Mouse (Mus musculus): ENCODE data around the gene Rnase2a. TPM values are rescaled to one million over a fixed set of nuclear protein-coding genes. Genes with fewer than 3 reads are reported as not detected.
"Not testable (repeated sequence)": the region's sequence is repeated elsewhere in the genome, so short reads cannot be mapped to it uniquely, and the experiment has no call there.

Rnase2a gene
- not detected in 2 replicates for polyA plus RNA-seq (2015; fragmentation: Nextera tagmentation; extraction: Ambion mirVana)

DNA sequence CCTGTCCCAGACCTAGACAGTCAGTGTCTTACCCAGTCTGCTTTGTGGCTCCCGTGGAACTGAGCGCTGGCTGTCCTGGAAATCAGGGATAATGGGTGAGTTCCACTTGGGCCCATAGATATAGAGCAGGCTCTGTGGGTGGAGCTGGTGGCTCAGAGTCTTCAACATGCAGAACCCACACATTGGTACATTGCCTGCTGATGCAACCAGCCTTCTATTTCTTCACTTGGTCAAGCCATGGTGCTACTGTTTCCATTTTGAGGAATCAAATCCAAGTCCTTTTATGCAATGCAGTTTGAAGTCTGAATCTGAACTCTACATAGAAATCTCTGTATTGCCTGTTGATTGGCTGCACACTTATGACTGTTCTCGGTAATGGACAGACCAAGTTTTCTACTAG, at the start of gene Rnase2a:
Gene Rnase2a, minus strand, starts transcription at position 72 of the 400 bp plus-strand sequence.
- no peak for ATAC-seq
- no peak within 1 kb of the TSS for H3K27ac ChIP-seq (ENCODE audit: low read depth, low read length)
- 96% methylated on average over 3 of the region's 3 CpGs for WGBS

DNA sequence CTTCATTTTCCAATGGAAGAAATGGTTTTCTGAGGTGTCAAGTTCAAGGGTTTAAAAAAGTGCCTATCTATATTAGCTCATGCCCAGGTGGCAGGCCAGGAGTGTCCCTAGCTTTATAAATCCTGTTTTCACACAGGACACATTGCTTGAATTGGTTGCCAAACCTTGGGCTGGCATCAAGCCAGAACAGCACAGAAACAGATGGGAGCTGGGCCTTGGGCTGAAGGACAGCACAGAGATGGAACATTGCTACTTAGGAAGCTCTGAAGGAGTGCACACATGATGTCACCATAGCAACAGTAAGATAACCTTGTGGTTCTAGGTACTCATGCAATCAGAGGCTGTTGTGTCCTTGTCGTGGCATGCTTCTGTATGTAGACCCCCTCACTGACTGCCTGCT, 35.6 kb upstream of the Rnase2a start:
- Histone ChIP-seq H3K9me3 (ENCODE audit: control insufficient read depth) (no peaks in the 10 kb centered on the region), H3K4me2 (replicated peaks; ENCODE audit: low read depth) (no peak overlapping the region), H3K4me1 (replicated peaks; ENCODE audit: control insufficient read depth, insufficient read depth, low read length) (no peaks in the 10 kb centered on the region), H3K9ac (ENCODE audit: low read depth, low read length) (no peak overlapping the region), H3K27ac (ENCODE audit: low read depth, low read length) (no peak overlapping the region), H3K4me3 (ENCODE audit: low read depth, low read length) (no peak overlapping the region), H3K27me3 (replicated peaks; ENCODE audit: control insufficient read depth, insufficient read depth, low read length) (no peaks in the 10 kb centered on the region), H3K36me3 (ENCODE audit: control insufficient read depth, insufficient read depth) (no peaks in the 10 kb centered on the region)
- ATAC-seq = no peak
- TF ChIP-seq CTCF (IDR thresholded peaks at IDR 0.05; ENCODE audit: low read depth) = no peak
- 47% methylated on average over 1 of the region's 1 CpGs for WGBS

More for the DNA sequence above, at the start of gene Rnase2a:
- Histone ChIP-seq H3K36me3 (ENCODE audit: control insufficient read depth, insufficient read depth) (no peaks in the 10 kb centered on the region), H3K4me1 (replicated peaks; ENCODE audit: control insufficient read depth, insufficient read depth, low read length) (no peaks in the 10 kb centered on the region), H3K9ac (ENCODE audit: low read depth, low read length) (no peak within 1 kb of the TSS), H3K27me3 (replicated peaks; ENCODE audit: control insufficient read depth, insufficient read depth, low read length) (no peaks in the 10 kb centered on the region), H3K9me3 (ENCODE audit: control insufficient read depth) (no peaks in the 10 kb centered on the region), H3K4me2 (replicated peaks; ENCODE audit: low read depth) (no peak within 1 kb of the TSS), H3K4me3 (ENCODE audit: low read depth, low read length) (no peak within 1 kb of the TSS)
- TF ChIP-seq CTCF (IDR thresholded peaks at IDR 0.05; ENCODE audit: low read depth) = no peak

DNA sequence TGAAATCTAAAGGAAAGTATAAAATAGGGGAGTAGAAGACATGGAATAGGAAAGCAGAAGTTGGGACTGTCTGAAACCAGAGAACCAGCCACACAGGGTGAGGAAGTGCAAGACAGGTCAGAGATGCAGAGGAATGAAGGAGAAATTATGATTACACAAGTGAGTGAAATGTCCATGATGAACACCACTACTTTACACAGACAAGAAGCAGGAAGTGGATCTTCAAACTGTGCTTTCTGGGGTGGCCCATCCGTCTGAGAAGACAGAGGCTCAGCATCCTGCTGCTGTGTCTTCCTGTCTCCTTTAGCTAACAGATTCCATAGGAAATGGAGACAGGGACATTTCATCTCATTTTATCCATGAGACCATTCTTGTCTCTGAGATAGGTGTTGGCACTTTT, 22.6 kb upstream of the Rnase2a start:
- H3K4me3 ChIP-seq (ENCODE audit: low read depth, low read length); H3K9me3 ChIP-seq (ENCODE audit: control insufficient read depth); H3K27ac ChIP-seq (ENCODE audit: low read depth, low read length); H3K4me1 ChIP-seq (replicated peaks; ENCODE audit: control insufficient read depth, insufficient read depth, low read length); H3K9ac ChIP-seq (ENCODE audit: low read depth, low read length); H3K36me3 ChIP-seq (ENCODE audit: control insufficient read depth, insufficient read depth); H3K4me2 ChIP-seq (replicated peaks; ENCODE audit: low read depth); H3K27me3 ChIP-seq (replicated peaks; ENCODE audit: control insufficient read depth, insufficient read depth, low read length); ATAC-seq: not testable (repeated sequence)
- 73% methylated on average over 1 of the region's 1 CpGs for WGBS

DNA sequence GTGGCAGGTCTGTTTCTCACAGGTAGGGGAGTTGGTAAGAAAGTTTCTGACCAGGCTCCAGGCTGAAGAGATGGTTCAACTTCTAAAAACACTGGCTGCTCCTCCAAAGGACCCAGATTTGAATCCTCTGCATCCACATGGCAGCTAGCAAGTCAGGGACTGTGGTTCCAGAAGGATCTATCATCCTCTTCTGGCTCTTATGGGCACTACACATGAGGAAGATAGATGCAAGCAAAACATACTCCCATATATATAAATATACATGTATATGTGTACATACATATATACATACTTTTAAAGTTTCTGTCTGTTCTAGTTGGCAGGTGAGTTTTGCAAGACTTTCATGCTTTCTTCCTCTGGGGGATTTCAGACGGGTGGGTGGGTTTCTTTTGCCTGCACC, 12.8 kb upstream of the Rnase2a start:
- no peak overlapping the region for H3K4me3 ChIP-seq (ENCODE audit: low read depth, low read length)
- TF ChIP-seq CTCF (IDR thresholded peaks at IDR 0.05; ENCODE audit: low read depth) = no peak
- H3K4me1 ChIP-seq (replicated peaks; ENCODE audit: control insufficient read depth, insufficient read depth, low read length) = no peaks in the 10 kb centered on the region
- H3K9ac ChIP-seq (ENCODE audit: low read depth, low read length) = no peak overlapping the region
- 76% methylated on average over 1 of the region's 1 CpGs for WGBS
- no peak overlapping the region for H3K27ac ChIP-seq (ENCODE audit: low read depth, low read length)
- H3K36me3 ChIP-seq (ENCODE audit: control insufficient read depth, insufficient read depth) = no peaks in the 10 kb centered on the region
- H3K4me2 ChIP-seq (replicated peaks; ENCODE audit: low read depth) = no peak overlapping the region
- no peaks in the 10 kb centered on the region for H3K27me3 ChIP-seq (replicated peaks; ENCODE audit: control insufficient read depth, insufficient read depth, low read length)
- ATAC-seq = no peak
- no peaks in the 10 kb centered on the region for H3K9me3 ChIP-seq (ENCODE audit: control insufficient read depth)

DNA sequence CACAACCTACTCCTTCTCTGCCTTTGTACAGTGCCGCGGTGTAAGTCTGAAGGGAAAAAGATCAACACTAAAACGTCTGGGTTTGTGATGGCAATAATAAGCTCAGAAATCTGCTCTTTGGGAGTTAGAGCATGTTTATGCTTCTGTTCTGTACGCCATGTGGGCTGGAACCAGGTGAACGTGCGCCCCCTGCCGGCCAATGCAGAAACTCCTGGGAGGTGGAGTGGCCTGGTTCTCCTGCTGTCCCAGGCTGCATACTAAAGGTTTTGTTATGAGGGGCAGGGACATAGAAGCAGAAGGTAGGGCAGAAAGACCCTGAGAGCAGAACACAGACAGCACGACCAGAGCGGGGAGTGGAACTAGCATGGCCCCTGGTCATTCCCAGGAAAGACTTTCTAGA, 10.2 kb upstream of the Rnase2a start:
- Histone ChIP-seq H3K9ac (ENCODE audit: low read depth, low read length) (no peak overlapping the region), H3K27ac (ENCODE audit: low read depth, low read length) (no peak overlapping the region), H3K4me3 (ENCODE audit: low read depth, low read length) (no peak overlapping the region), H3K9me3 (ENCODE audit: control insufficient read depth) (no peaks in the 10 kb centered on the region), H3K4me2 (replicated peaks; ENCODE audit: low read depth) (no peak overlapping the region), H3K36me3 (ENCODE audit: control insufficient read depth, insufficient read depth) (no peaks in the 10 kb centered on the region), H3K4me1 (replicated peaks; ENCODE audit: control insufficient read depth, insufficient read depth, low read length) (no peaks in the 10 kb centered on the region), H3K27me3 (replicated peaks; ENCODE audit: control insufficient read depth, insufficient read depth, low read length) (no peaks in the 10 kb centered on the region)
- WGBS = 5% methylated on average over 9 of the region's 9 CpGs
- TF ChIP-seq CTCF (IDR thresholded peaks at IDR 0.05; ENCODE audit: low read depth) = peak; percentile 93
- peak; percentile 63 for ATAC-seq

DNA sequence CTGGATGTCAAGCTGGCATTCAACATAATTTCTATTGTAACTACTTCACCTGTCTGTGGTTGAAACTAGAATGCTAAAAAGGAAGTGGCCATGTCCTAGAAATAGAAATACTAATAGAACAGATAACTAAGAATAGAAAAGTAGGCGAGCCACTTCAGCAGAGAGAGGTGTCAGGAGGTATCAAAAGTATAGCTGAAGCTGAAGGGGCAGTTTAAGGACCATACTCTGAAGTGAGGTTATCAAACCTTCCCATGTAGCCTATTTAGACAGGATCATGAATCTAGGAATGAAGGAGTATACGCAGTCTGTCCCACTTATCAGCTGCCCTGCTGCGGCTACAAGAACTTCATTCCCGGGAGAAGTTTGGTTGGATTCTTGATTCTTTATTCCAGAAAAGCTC, 9.8 kb upstream of the Rnase2a start:
- H3K4me3 ChIP-seq (ENCODE audit: low read depth, low read length) = no peak overlapping the region
- no peaks in the 10 kb centered on the region for H3K4me1 ChIP-seq (replicated peaks; ENCODE audit: control insufficient read depth, insufficient read depth, low read length)
- H3K27ac ChIP-seq (ENCODE audit: low read depth, low read length) = no peak overlapping the region
- no peak overlapping the region for H3K9ac ChIP-seq (ENCODE audit: low read depth, low read length)
- 48% methylated on average over 4 of the region's 4 CpGs for WGBS
- H3K27me3 ChIP-seq (replicated peaks; ENCODE audit: control insufficient read depth, insufficient read depth, low read length) = no peaks in the 10 kb centered on the region
- no peak for TF ChIP-seq CTCF (IDR thresholded peaks at IDR 0.05; ENCODE audit: low read depth)
- ATAC-seq = no peak
- no peak overlapping the region for H3K4me2 ChIP-seq (replicated peaks; ENCODE audit: low read depth)
- no peaks in the 10 kb centered on the region for H3K36me3 ChIP-seq (ENCODE audit: control insufficient read depth, insufficient read depth)
- H3K9me3 ChIP-seq (ENCODE audit: control insufficient read depth) = no peaks in the 10 kb centered on the region

DNA sequence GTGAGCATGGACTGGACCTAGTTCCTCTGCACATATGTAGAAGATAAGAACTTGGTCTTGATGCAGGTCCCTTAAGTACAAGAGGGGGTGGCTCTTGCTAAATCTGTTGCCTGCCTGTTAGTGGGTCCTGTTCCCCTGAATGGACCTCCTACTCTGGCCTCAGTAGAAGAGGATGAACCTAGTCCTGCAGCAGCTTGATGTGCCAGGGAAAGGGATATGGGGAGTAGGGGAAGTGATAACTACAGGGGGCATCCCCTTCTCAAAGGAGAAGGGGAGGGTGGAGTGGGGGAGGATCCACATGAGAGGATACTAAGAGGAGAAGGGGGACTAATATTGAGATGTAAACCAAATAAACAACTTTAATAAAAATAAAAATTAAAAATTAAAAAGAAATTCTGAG, 6.5 kb upstream of the Rnase2a start:
- Histone ChIP-seq H3K4me1 (replicated peaks; ENCODE audit: control insufficient read depth, insufficient read depth, low read length) (no peaks in the 10 kb centered on the region), H3K4me2 (replicated peaks; ENCODE audit: low read depth) (no peak overlapping the region), H3K9me3 (ENCODE audit: control insufficient read depth) (no peaks in the 10 kb centered on the region), H3K9ac (ENCODE audit: low read depth, low read length) (no peak overlapping the region), H3K4me3 (ENCODE audit: low read depth, low read length) (no peak overlapping the region), H3K27ac (ENCODE audit: low read depth, low read length) (no peak overlapping the region), H3K36me3 (ENCODE audit: control insufficient read depth, insufficient read depth) (no peaks in the 10 kb centered on the region), H3K27me3 (replicated peaks; ENCODE audit: control insufficient read depth, insufficient read depth, low read length) (no peaks in the 10 kb centered on the region)
- no peak for ATAC-seq
- TF ChIP-seq CTCF (IDR thresholded peaks at IDR 0.05; ENCODE audit: low read depth) = no peak

Measured in intestine, postnatal 0 days (tissue).